Mouse (Mus musculus) CD4-positive naive resting alpha-beta T cell, adult 76 days (primary cell): ENCODE measurements around the gene Fbxw26. TPM values are rescaled to one million over a fixed set of nuclear protein-coding genes. Genes with fewer than 3 reads are reported as not detected.

Source experiments
- total RNA-seq: library from RNA; stranded (reverse); gene quantifications from one replicate; pipeline ENCODE4 v1.2.4, GENCODE M21; 2023

The Fbxw26 gene
- total RNA-seq = not detected

DNA sequence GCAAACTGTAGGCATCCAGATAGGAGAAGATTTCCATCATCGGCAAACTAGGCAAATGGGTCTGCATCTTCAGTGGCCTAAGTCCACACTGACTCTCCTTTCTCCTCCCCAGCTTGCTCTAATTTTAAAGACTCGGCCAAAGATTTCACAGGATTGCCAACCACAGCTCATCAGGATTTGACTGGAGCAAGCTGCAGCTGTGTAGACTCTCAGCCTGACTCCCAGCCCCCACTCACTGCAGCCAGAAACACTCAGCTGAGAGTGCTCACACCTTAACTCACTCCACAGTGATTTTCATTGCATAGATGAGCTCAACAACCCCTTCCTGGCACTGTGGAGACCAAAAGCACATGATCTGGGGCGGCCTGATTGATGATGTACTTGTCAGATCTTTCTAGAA, at the start of gene Fbxw26:
Gene Fbxw26, minus strand, starts transcription at position 101 of the 400 bp plus-strand sequence.

DNA sequence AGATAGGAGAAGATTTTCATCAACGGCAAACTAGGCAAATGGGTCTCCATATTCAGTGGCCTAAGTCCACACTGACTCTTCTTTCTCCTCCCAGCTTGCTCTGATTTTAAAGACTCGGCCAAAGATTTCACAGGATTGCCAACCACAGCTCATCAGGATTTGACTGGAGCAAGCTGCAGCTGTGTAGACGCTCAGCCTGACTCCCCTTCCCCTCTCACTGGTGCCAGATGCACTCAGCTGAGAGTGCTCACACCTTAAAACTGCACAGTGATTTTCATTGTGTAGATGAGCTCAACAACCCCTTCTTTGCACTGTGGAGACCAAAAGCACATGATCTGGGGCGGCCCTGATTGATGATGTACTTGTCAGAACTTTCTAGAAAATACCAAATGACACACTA, 44.7 kb upstream of the Fbxw26 start, which contains the start of gene Fbxw27:
Gene Fbxw27, minus strand, starts transcription at position 101 of the 400 bp plus-strand sequence.

DNA sequence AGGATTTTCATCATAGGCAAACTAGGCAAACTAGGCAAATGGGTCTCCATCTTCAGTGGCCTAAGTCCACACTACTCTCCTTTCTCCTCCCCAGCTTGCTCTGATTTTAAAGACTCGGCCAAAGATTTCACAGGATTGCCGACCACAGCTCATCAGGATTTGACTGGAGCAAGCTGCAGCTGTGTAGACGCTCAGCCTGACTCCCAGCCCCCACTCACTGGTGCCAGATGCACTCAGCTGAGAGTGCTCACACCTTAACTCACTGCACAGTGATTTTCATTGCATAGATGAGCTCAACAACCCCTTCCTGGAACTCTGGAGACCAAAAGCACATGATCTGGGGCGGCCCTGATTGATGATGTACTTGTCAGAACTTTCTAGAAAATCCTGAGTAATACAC, 43.3 kb downstream of the Fbxw26 start, which contains the start of gene Fbxw18:
Gene Fbxw18, minus strand, starts transcription at position 101 of the 400 bp plus-strand sequence.

Other genes with a start within 250 kb of the Fbxw26 start
- not detected for gene Fbxw15, start 177.8 kb downstream of the Fbxw26 start, total RNA-seq
- gene Fbxw24, start 120.0 kb downstream of the Fbxw26 start, total RNA-seq = not detected
- gene Fbxw25, start 81.4 kb downstream of the Fbxw26 start, total RNA-seq = not detected
- gene Fbxw18, start 43.4 kb downstream of the Fbxw26 start, total RNA-seq = not detected
- gene Fbxw27, start 44.6 kb upstream of the Fbxw26 start, total RNA-seq = not detected
- gene Spink8, start 66.2 kb upstream of the Fbxw26 start, total RNA-seq = not detected
- 8.8 TPM for gene Nme6, start 86.7 kb upstream of the Fbxw26 start, total RNA-seq
- 2.4 TPM for gene Camp, start 103.5 kb upstream of the Fbxw26 start, total RNA-seq
- 10.4 TPM for gene Cdc25a, start 129.5 kb upstream of the Fbxw26 start, total RNA-seq
- gene Map4, start 185.4 kb upstream of the Fbxw26 start, total RNA-seq = 69.6 TPM